Mouse (Mus musculus): Measurements from ENCODE around the gene Acly. TPM values are rescaled to one million over a fixed set of nuclear protein-coding genes. Genes with fewer than 3 reads are reported as not detected.

The Acly gene
- total and polyA plus RNA-seq, 2 experiments from 2014 or later, result 35.5 to 75.6 TPM

- Histone ChIP-seq H3K9ac (replicated peaks; ENCODE audit: low read depth, low read length) (no peak overlapping the region; the same call in 1 of the 2 replicates), H3K36me3 (replicated peaks; ENCODE audit: control insufficient read depth, insufficient read depth, low read length) (peaks cover 47% of the 10 kb centered on the region), H3K9me3 (replicated peaks; ENCODE audit: control insufficient read depth, low read length) (no peaks in the 10 kb centered on the region), H3K4me2 (ENCODE audit: low read depth, low read length) (no peak overlapping the region), H3K27me3 (ENCODE audit: control insufficient read depth, insufficient read depth, low read length) (no peaks in the 10 kb centered on the region), H3K4me1 (ENCODE audit: control insufficient read depth, insufficient read depth) (peaks cover 22% of the 10 kb centered on the region; the same call in 1 of the 2 replicates), H3K4me3 (ENCODE audit: low read depth, low read length) (no peak overlapping the region), H3K27ac (ENCODE audit: low read depth) (no peak overlapping the region)
- WGBS, result 65% methylated on average over 5 of the region's 5 CpGs
- TF ChIP-seq EP300 (IDR thresholded peaks at IDR 0.05; ENCODE audit: low read depth), result no peak
- no peak for TF ChIP-seq CTCF (IDR thresholded peaks at IDR 0.05; ENCODE audit: low read depth)
- no peak for ATAC-seq (ENCODE audit: insufficient read depth, low read depth)
- no peak for DNase-seq (ENCODE audit: low spot score)
Measured at GRCm38 (mm10) chr11:100524358-100524757, 3.4 kb downstream of the Acly start.

GRCm38 (mm10) chr11:100520838-100521237, 7.0 kb downstream of the Acly start:
- WGBS, result 78% methylated on average over 15 of the region's 15 CpGs
- H3K27ac ChIP-seq (ENCODE audit: low read depth), result no peak overlapping the region
- H3K9ac ChIP-seq (replicated peaks; ENCODE audit: low read depth, low read length), result no peak overlapping the region
- H3K9me3 ChIP-seq (replicated peaks; ENCODE audit: control insufficient read depth, low read length), result no peaks in the 10 kb centered on the region
- no peak for DNase-seq (ENCODE audit: low spot score)
- peaks cover 78% of the 10 kb centered on the region for H3K36me3 ChIP-seq (replicated peaks; ENCODE audit: control insufficient read depth, insufficient read depth, low read length)
- no peak overlapping the region for H3K4me2 ChIP-seq (ENCODE audit: low read depth, low read length)
- TF ChIP-seq EP300 (IDR thresholded peaks at IDR 0.05; ENCODE audit: low read depth), result no peak
- no peak for TF ChIP-seq CTCF (IDR thresholded peaks at IDR 0.05; ENCODE audit: low read depth)
- H3K4me3 ChIP-seq (ENCODE audit: low read depth, low read length), result no peak overlapping the region
- no peaks in the 10 kb centered on the region for H3K27me3 ChIP-seq (ENCODE audit: control insufficient read depth, insufficient read depth, low read length)
- no peak for ATAC-seq (ENCODE audit: insufficient read depth, low read depth)
- 0 out of 2 replicates have a peak, but pooled peaks cover 11% of the 10 kb centered on the region for H3K4me1 ChIP-seq (ENCODE audit: control insufficient read depth, insufficient read depth)

GRCm38 (mm10) chr11:100519188-100519587, 8.6 kb downstream of the Acly start:
- whole genome bisulfite sequencing, result 78% methylated on average over 7 of the region's 7 CpGs

GRCm38 (mm10) chr11:100518188-100518591, 9.6 kb downstream of the Acly start:
- WGBS, result 86% methylated on average over 5 of the region's 5 CpGs
- Histone ChIP-seq H3K27ac (ENCODE audit: low read depth) (no peak overlapping the region), H3K9me3 (replicated peaks; ENCODE audit: control insufficient read depth, low read length) (no peaks in the 10 kb centered on the region), H3K4me1 (ENCODE audit: control insufficient read depth, insufficient read depth) (no peaks in the 10 kb centered on the region), H3K27me3 (ENCODE audit: control insufficient read depth, insufficient read depth, low read length) (no peaks in the 10 kb centered on the region), H3K4me3 (ENCODE audit: low read depth, low read length) (no peak overlapping the region), H3K36me3 (replicated peaks; ENCODE audit: control insufficient read depth, insufficient read depth, low read length) (peaks cover 96% of the 10 kb centered on the region), H3K9ac (replicated peaks; ENCODE audit: low read depth, low read length) (no peak overlapping the region), H3K4me2 (ENCODE audit: low read depth, low read length) (no peak overlapping the region)
- ATAC-seq (ENCODE audit: insufficient read depth, low read depth) (no peak), DNase-seq (ENCODE audit: low spot score) (no peak)
- TF ChIP-seq EP300 (IDR thresholded peaks at IDR 0.05; ENCODE audit: low read depth) (no peak), CTCF (IDR thresholded peaks at IDR 0.05; ENCODE audit: low read depth) (no peak)

More at GRCm38 (mm10) chr11:100519188-100519587, 8.6 kb downstream of the Acly start:
- DNase-seq (ENCODE audit: low spot score) (no peak), ATAC-seq (ENCODE audit: insufficient read depth, low read depth) (no peak)
- TF ChIP-seq CTCF (IDR thresholded peaks at IDR 0.05; ENCODE audit: low read depth) (no peak), EP300 (IDR thresholded peaks at IDR 0.05; ENCODE audit: low read depth) (no peak)
- H3K4me3 ChIP-seq (ENCODE audit: low read depth, low read length), result no peak overlapping the region
- no peak overlapping the region for H3K9ac ChIP-seq (replicated peaks; ENCODE audit: low read depth, low read length)
- no peak overlapping the region for H3K27ac ChIP-seq (ENCODE audit: low read depth)
- no peak overlapping the region for H3K4me2 ChIP-seq (ENCODE audit: low read depth, low read length)
- no peaks in the 10 kb centered on the region for H3K4me1 ChIP-seq (ENCODE audit: control insufficient read depth, insufficient read depth)
- H3K36me3 ChIP-seq (replicated peaks; ENCODE audit: control insufficient read depth, insufficient read depth, low read length), result peaks cover 95% of the 10 kb centered on the region
- no peaks in the 10 kb centered on the region for H3K9me3 ChIP-seq (replicated peaks; ENCODE audit: control insufficient read depth, low read length)
- no peaks in the 10 kb centered on the region for H3K27me3 ChIP-seq (ENCODE audit: control insufficient read depth, insufficient read depth, low read length)

GRCm38 (mm10) chr11:100516291-100516690, 11.5 kb downstream of the Acly start:
- H3K36me3 ChIP-seq (replicated peaks; ENCODE audit: control insufficient read depth, insufficient read depth, low read length), result peaks cover 96% of the 10 kb centered on the region
- TF ChIP-seq EP300 (IDR thresholded peaks at IDR 0.05; ENCODE audit: low read depth) (no peak), CTCF (IDR thresholded peaks at IDR 0.05; ENCODE audit: low read depth) (no peak)

GRCm38 (mm10) chr11:100515789-100516188, 12.0 kb downstream of the Acly start:
- no peak for ATAC-seq (ENCODE audit: insufficient read depth, low read depth)
- H3K4me1 ChIP-seq (ENCODE audit: control insufficient read depth, insufficient read depth), result no peaks in the 10 kb centered on the region
- no peak overlapping the region for H3K27ac ChIP-seq (ENCODE audit: low read depth)
- no peaks in the 10 kb centered on the region for H3K27me3 ChIP-seq (ENCODE audit: control insufficient read depth, insufficient read depth, low read length)
- no peak overlapping the region for H3K4me2 ChIP-seq (ENCODE audit: low read depth, low read length)
- no peak overlapping the region for H3K4me3 ChIP-seq (ENCODE audit: low read depth, low read length)
- TF ChIP-seq CTCF (IDR thresholded peaks at IDR 0.05; ENCODE audit: low read depth) (no peak), EP300 (IDR thresholded peaks at IDR 0.05; ENCODE audit: low read depth) (no peak)
- H3K9me3 ChIP-seq (replicated peaks; ENCODE audit: control insufficient read depth, low read length), result no peaks in the 10 kb centered on the region
- H3K9ac ChIP-seq (replicated peaks; ENCODE audit: low read depth, low read length), result no peak overlapping the region
- H3K36me3 ChIP-seq (replicated peaks; ENCODE audit: control insufficient read depth, insufficient read depth, low read length), result peaks cover 96% of the 10 kb centered on the region
- no peak for DNase-seq (ENCODE audit: low spot score)
- 91% methylated on average over 9 of the region's 9 CpGs for WGBS

More at GRCm38 (mm10) chr11:100516291-100516690, 11.5 kb downstream of the Acly start:
- ATAC-seq (ENCODE audit: insufficient read depth, low read depth) (no peak), DNase-seq (ENCODE audit: low spot score) (no peak)
- no peak overlapping the region for H3K4me3 ChIP-seq (ENCODE audit: low read depth, low read length)
- no peak overlapping the region for H3K9ac ChIP-seq (replicated peaks; ENCODE audit: low read depth, low read length)
- H3K9me3 ChIP-seq (replicated peaks; ENCODE audit: control insufficient read depth, low read length), result no peaks in the 10 kb centered on the region
- H3K27ac ChIP-seq (ENCODE audit: low read depth), result no peak overlapping the region
- no peaks in the 10 kb centered on the region for H3K27me3 ChIP-seq (ENCODE audit: control insufficient read depth, insufficient read depth, low read length)
- WGBS, result 77% methylated on average over 9 of the region's 9 CpGs
- no peak overlapping the region for H3K4me2 ChIP-seq (ENCODE audit: low read depth, low read length)
- H3K4me1 ChIP-seq (ENCODE audit: control insufficient read depth, insufficient read depth), result no peaks in the 10 kb centered on the region
